33 mouse cellular contexts compared by ENCODE assay signal in the genomic region with DNA sequence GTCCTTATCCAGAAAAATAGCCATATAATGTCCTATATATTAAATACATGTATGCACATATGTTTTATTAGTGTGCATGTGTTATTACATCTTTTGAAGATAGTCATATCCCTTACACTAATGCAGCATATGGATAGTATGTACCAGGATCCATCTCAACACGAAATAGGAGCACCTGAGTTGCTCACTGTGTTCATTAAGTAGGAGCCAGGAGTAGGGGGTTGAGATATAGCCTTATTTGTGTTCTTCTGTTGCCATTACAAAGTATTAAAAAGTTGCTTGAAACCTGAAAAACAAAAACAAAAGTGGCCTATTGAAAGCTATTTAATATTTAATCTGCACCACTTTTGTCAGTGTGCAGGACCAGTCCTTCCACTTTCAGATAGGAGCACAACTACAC. TPM values are rescaled to one million over a fixed set of nuclear protein-coding genes. Genes with fewer than 3 reads are reported as not detected.
A peak's percentile ranks its signal among the peaks of the same experiment; 100 is the strongest.
DNase-seq lines count a peak whose midpoint lies in the region; ATAC-seq and TF ChIP-seq lines count a peak whose summit lies in the region.
"Had no signal": no experiment of that assay in that cellular context is flagged by ENCODE, and none has a peak within 500 bp of the region (broad histone marks: within the 10 kb centered on the region; RNA-seq: fewer than 3 reads in every experiment).

No protein-coding gene starts in this region.

- DNase-seq in left cerebral cortex, adult 2 months (ENCODE audit: extremely low spot score in 1 of 2, low spot score in 2 of 2): no peak
- no peak for DNase-seq in left cerebral cortex, adult 18-20 months (ENCODE audit: low spot score in 2 of 2)
- DNase-seq in embryonic facial prominence, embryonic 10.5 days (ENCODE audit: low spot score): no peak
- peak; percentile 3 for DNase-seq in retina, postnatal 1 day
- DNase-seq in gastrocnemius, postnatal 14 days: no peak
- DNase-seq: adrenal gland, postnatal 10 days; B cell, adult 2 months; cerebellum, adult 9-11 months; gastrocnemius, postnatal 36 days; heart, adult 2 months; kidney, adult 2 months; liver, postnatal 0 days; lung, postnatal 10 days; right cerebral cortex, postnatal 4 days; thymus, postnatal 14 days had no signal

- no peak for TF ChIP-seq CTCF in left cerebral cortex, adult 2 months (IDR thresholded peaks at IDR 0.05)

- no peak for ATAC-seq in forebrain, embryonic 13.5 days
- ATAC-seq in monocyte, adult 5-6 weeks (replicated peaks; ENCODE audit: insufficient number of reproducible peaks, low FRiP score, low TSS enrichment, poor library complexity, severe bottlenecking): no peak
- ATAC-seq: activated CD4-positive, CD25-positive, alpha-beta regulatory T cell, adult 4 months; inflammation-experienced regulatory T-cells, adult 6 months; liver, postnatal 0 days; midbrain, embryonic 13.5 days had no signal

- H3K27me3 ChIP-seq in embryonic facial prominence, embryonic 10.5 days (replicated peaks; ENCODE audit: low read depth, poor library complexity, severe bottlenecking): peaks cover 100% of the 10 kb centered on the region
- H3K27me3 ChIP-seq in forebrain, embryonic 13.5 days: no peaks in the 10 kb centered on the region; the same call in 1 of the 2 replicates
- H3K27me3 ChIP-seq: CH12.LX had no signal

- H3K4me1 ChIP-seq in embryonic facial prominence, embryonic 10.5 days: no peaks in the 10 kb centered on the region
- peaks cover 13% of the 10 kb centered on the region for H3K4me1 ChIP-seq in forebrain, embryonic 13.5 days

- no peaks in the 10 kb centered on the region for H3K9me3 ChIP-seq in embryonic facial prominence, embryonic 10.5 days
- no peaks in the 10 kb centered on the region for H3K9me3 ChIP-seq in forebrain, embryonic 13.5 days (replicated peaks)
- H3K9me3 ChIP-seq: heart, embryonic 13.5 days; hindbrain, embryonic 13.5 days; limb, embryonic 12.5 days; midbrain, embryonic 13.5 days; neural tube, embryonic 13.5 days had no signal

- peak overlapping the region; percentile 84 for H3K9ac ChIP-seq in forebrain, embryonic 13.5 days
- H3K9ac ChIP-seq: heart, embryonic 13.5 days; hindbrain, embryonic 13.5 days; limb, embryonic 12.5 days; liver, postnatal 0 days; midbrain, embryonic 13.5 days; neural tube, embryonic 13.5 days had no signal

- intact Hi-C loops in left cerebral cortex, adult 2 months (cut with DNase I): loop anchor here (5.0 kb wide), 3 partner anchors 718 to 888 kb away; no protein-coding TSS in a partner anchor
- intact Hi-C loops in gastrocnemius, postnatal 14 days (cut with DNase I; ENCODE audit: low total_unique reads): no loop called here

- 3% methylated on average over 1 of the region's 1 CpGs for WGBS in embryonic facial prominence, embryonic 10.5 days
- 5% methylated on average over 1 of the region's 1 CpGs for WGBS in forebrain, embryonic 13.5 days

- H3K36me3 ChIP-seq in embryonic facial prominence, embryonic 10.5 days (replicated peaks): no peaks in the 10 kb centered on the region
- H3K36me3 ChIP-seq in forebrain, embryonic 13.5 days (ENCODE audit: poor library complexity, severe bottlenecking): peaks cover 17% of the 10 kb centered on the region
- H3K36me3 ChIP-seq: G1E; heart, embryonic 13.5 days; hindbrain, embryonic 13.5 days; limb, embryonic 12.5 days; midbrain, embryonic 13.5 days; neural tube, embryonic 13.5 days had no signal

- peak overlapping the region; percentile 72 for H3K4me3 ChIP-seq in left cerebral cortex, adult 2 months
- peak overlapping the region; percentile 38 for H3K4me3 ChIP-seq in embryonic facial prominence, embryonic 10.5 days
- H3K4me3 ChIP-seq in forebrain, embryonic 13.5 days: peak overlapping the region; percentile 46
- H3K4me3 ChIP-seq: heart, adult 2 months; heart, embryonic 13.5 days; hindbrain, embryonic 13.5 days; limb, embryonic 12.5 days; midbrain, embryonic 13.5 days; myocyte; neural tube, embryonic 13.5 days had no signal

- peak overlapping the region; percentile 98 for H3K27ac ChIP-seq in left cerebral cortex, adult 2 months
- H3K27ac ChIP-seq in embryonic facial prominence, embryonic 10.5 days (replicated peaks): no peak overlapping the region
- peak overlapping the region; percentile 95 for H3K27ac ChIP-seq in forebrain, embryonic 13.5 days
- H3K27ac ChIP-seq: heart, adult 2 months; heart, embryonic 13.5 days; hindbrain, embryonic 13.5 days; kidney, postnatal 0 days; limb, embryonic 12.5 days; midbrain, embryonic 13.5 days; neural tube, embryonic 13.5 days had no signal

- H3K4me2 ChIP-seq in forebrain, embryonic 13.5 days: peak overlapping the region; percentile 69
- H3K4me2 ChIP-seq: heart, embryonic 13.5 days; hindbrain, embryonic 13.5 days; limb, embryonic 12.5 days; liver, embryonic 11.5 days; midbrain, embryonic 13.5 days; neural tube, embryonic 13.5 days had no signal

RNA-seq across cellular contexts. Expression of a gene that starts 9.2 kb away (rescaled TPM):
- total RNA-seq in left cerebral cortex, adult 2 months (2021): 1 to 10 TPM; 6.9 to 8.6 TPM
- 1 to 10 TPM; 6.3 to 6.9 TPM for total RNA-seq in left cerebral cortex, adult 18-20 months (2021)
- polyA plus RNA-seq in embryonic facial prominence, embryonic 10.5 days (2016; fragmentation: Nextera tagmentation; extraction: Ambion mirVana): 0.11 and 0.21 TPM in 2 replicates
- 1.9 and 2.4 TPM in 2 replicates for polyA plus RNA-seq in forebrain, embryonic 13.5 days (2015; fragmentation: Nextera tagmentation; extraction: Ambion mirVana)
- total RNA-seq in gastrocnemius, postnatal 14 days (2021): not detected
- not detected in 3 replicates for total RNA-seq in monocyte, adult 5-6 weeks (2017)
- total RNA-seq: CH12.LX; common myeloid progenitor, adult 5-6 weeks; gastrocnemius, postnatal 36 days; heart, adult 2 months; heart, postnatal 25 days; megakaryocyte progenitor cell, adult 5-6 weeks had no signal
- polyA plus RNA-seq: activated CD4-positive, CD25-positive, alpha-beta regulatory T cell, adult 4 months; G1E; heart, adult 2 months; heart, embryonic 13.5 days; hindbrain, embryonic 13.5 days; inflammation-experienced regulatory T-cells, adult 6 months; kidney, adult 2 months; kidney, postnatal 0 days; limb, embryonic 12.5 days; liver, embryonic 11.5 days; liver, postnatal 0 days; myocyte; neural tube, embryonic 13.5 days; stomach, embryonic 14.5 days had no signal

RNA-seq across cellular contexts. Expression of a gene that starts 11.7 kb away (rescaled TPM):
- total RNA-seq in left cerebral cortex, adult 2 months (2021): 100 to 1,000 TPM; 111 to 112 TPM
- 100 to 1,000 TPM in 1 of 2 experiments, 10 to 100 TPM in 1; 97.5 to 110 TPM for total RNA-seq in left cerebral cortex, adult 18-20 months (2021)
- 3.2 and 4.7 TPM in 2 replicates for polyA plus RNA-seq in embryonic facial prominence, embryonic 10.5 days (2016; fragmentation: Nextera tagmentation; extraction: Ambion mirVana)
- polyA plus RNA-seq in forebrain, embryonic 13.5 days (2015; fragmentation: Nextera tagmentation; extraction: Ambion mirVana): 76.5 and 98.6 TPM in 2 replicates
- total RNA-seq in gastrocnemius, postnatal 14 days (2021): not detected
- total RNA-seq in monocyte, adult 5-6 weeks (2017): not detected in 3 replicates
- total RNA-seq: CH12.LX; common myeloid progenitor, adult 5-6 weeks; gastrocnemius, postnatal 36 days; heart, adult 2 months; heart, postnatal 25 days; megakaryocyte progenitor cell, adult 5-6 weeks had no signal
- polyA plus RNA-seq: activated CD4-positive, CD25-positive, alpha-beta regulatory T cell, adult 4 months; G1E; inflammation-experienced regulatory T-cells, adult 6 months; kidney, adult 2 months; kidney, postnatal 0 days; limb, embryonic 12.5 days; liver, postnatal 0 days; myocyte; stomach, embryonic 14.5 days had no signal

Comparison
In these comparisons a context has a peak if more than half of its experiments do, and no peak if none do; other contexts are left out.
1. RNA of a gene that starts 11.7 kb away (total RNA-seq): 111 to 112 TPM in left cerebral cortex, adult 2 months and 97.5 to 110 TPM in left cerebral cortex, adult 18-20 months; not detected in gastrocnemius, postnatal 14 days and not detected in monocyte, adult 5-6 weeks; every median in the first group is over 10 times any median in the second.
2. Peak in every context shown above with its lines, with median percentiles within 50 percentile points of each other: H3K4me3 ChIP-seq.